In the genomic region with DNA sequence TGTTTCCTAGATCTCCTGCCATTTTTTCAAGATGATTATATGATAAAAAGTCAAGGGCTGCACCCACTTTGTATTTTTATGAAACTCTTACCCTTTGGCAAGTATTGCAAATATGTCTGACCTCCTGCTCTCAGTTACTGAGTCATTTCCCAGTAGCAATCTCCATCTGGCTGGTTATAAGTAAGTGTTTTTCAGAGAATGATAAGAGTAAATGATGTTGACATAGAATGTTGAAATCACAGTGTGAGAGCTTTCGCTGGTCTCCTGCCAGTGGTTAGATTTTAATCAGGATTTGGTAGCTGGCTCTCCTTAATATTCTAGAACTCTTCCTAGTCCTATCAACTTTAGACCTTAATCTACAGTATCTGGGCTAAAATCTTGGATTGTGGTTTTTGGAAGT, we compare ENCODE assay signal across 20 mouse cellular contexts. TPM values are rescaled to one million over a fixed set of nuclear protein-coding genes. Genes with fewer than 3 reads are reported as not detected.
DNase-seq lines count a peak whose midpoint lies in the region; ATAC-seq and TF ChIP-seq lines count a peak whose summit lies in the region.
"Had no signal": no experiment of that assay in that cellular context is flagged by ENCODE, and none has a peak within 500 bp of the region (broad histone marks: within the 10 kb centered on the region; RNA-seq: fewer than 3 reads in every experiment).

No protein-coding gene starts in this region.

- ATAC-seq in midbrain, postnatal 0 days (ENCODE audit: low FRiP score), result no peak
- ATAC-seq in forebrain, postnatal 0 days, result no peak
- ATAC-seq in frontal cortex, adult (ENCODE audit: low TSS enrichment), result no peak

- no peak overlapping the region for H3K27ac ChIP-seq in midbrain, postnatal 0 days (ENCODE audit: low read depth, low read length)
- no peak overlapping the region for H3K27ac ChIP-seq in forebrain, postnatal 0 days (ENCODE audit: low read depth, low read length)
- H3K27ac ChIP-seq: hindbrain, embryonic 10.5 days; liver, embryonic 15.5 days had no signal

- no peaks in the 10 kb centered on the region for H3K27me3 ChIP-seq in midbrain, postnatal 0 days (ENCODE audit: insufficient read depth, low read length)
- H3K27me3 ChIP-seq in forebrain, postnatal 0 days (ENCODE audit: insufficient read depth, low read length), result no peaks in the 10 kb centered on the region
- H3K27me3 ChIP-seq: liver, embryonic 15.5 days had no signal

- H3K4me2 ChIP-seq in midbrain, postnatal 0 days (ENCODE audit: low read depth, low read length, poor library complexity, severe bottlenecking), result no peak overlapping the region
- no peak overlapping the region for H3K4me2 ChIP-seq in forebrain, postnatal 0 days (ENCODE audit: low read depth)
- H3K4me2 ChIP-seq: liver, embryonic 15.5 days; midbrain, embryonic 11.5 days had no signal

- no peak for TF ChIP-seq CTCF in midbrain, postnatal 0 days (IDR thresholded peaks at IDR 0.05)
- TF ChIP-seq CTCF in forebrain, postnatal 0 days (IDR thresholded peaks at IDR 0.05; ENCODE audit: low read depth), result no peak

- no peaks in the 10 kb centered on the region for H3K36me3 ChIP-seq in midbrain, postnatal 0 days (ENCODE audit: insufficient read depth, low read length)
- H3K36me3 ChIP-seq in forebrain, postnatal 0 days (ENCODE audit: insufficient read depth), result no peaks in the 10 kb centered on the region
- H3K36me3 ChIP-seq: hindbrain, embryonic 10.5 days; liver, embryonic 15.5 days had no signal

- no peak overlapping the region for H3K4me3 ChIP-seq in midbrain, postnatal 0 days (ENCODE audit: low read depth, low read length)
- no peak overlapping the region for H3K4me3 ChIP-seq in forebrain, postnatal 0 days (ENCODE audit: low read depth, low read length)
- H3K4me3 ChIP-seq: hindbrain, embryonic 10.5 days; liver, embryonic 15.5 days had no signal

- 0 out of 2 replicates have a peak, but pooled peaks cover 5% of the 10 kb centered on the region for H3K9me3 ChIP-seq in midbrain, postnatal 0 days (ENCODE audit: low read length)
- H3K9me3 ChIP-seq in forebrain, postnatal 0 days (ENCODE audit: low read length), result peaks cover 1% of the 10 kb centered on the region; the same call in 1 of the 2 replicates
- H3K9me3 ChIP-seq: liver, embryonic 15.5 days had no signal

- H3K4me1 ChIP-seq in midbrain, postnatal 0 days (ENCODE audit: insufficient read depth, low read length), result no peaks in the 10 kb centered on the region
- H3K4me1 ChIP-seq in forebrain, postnatal 0 days (ENCODE audit: insufficient read depth), result no peaks in the 10 kb centered on the region
- H3K4me1 ChIP-seq: hindbrain, embryonic 10.5 days; liver, embryonic 15.5 days had no signal

- DNase-seq in adrenal gland, postnatal 10 days, result peak; percentile 24
- no peak for DNase-seq in adrenal gland, postnatal 4 days (ENCODE audit: low spot score in 2 of 2)
- DNase-seq in 416B (ENCODE audit: low read depth), result peak; percentile 81
- peak; percentile 37 for DNase-seq in gonadal fat pad, adult 2 months (ENCODE audit: low read depth)
- DNase-seq in lung, postnatal 10 days, result peak; percentile 41
- DNase-seq in midbrain, postnatal 0 days (ENCODE audit: low spot score), result no peak
- DNase-seq in forebrain, postnatal 0 days, result no peak
- DNase-seq: B cell, adult 2 months; cerebellum, postnatal 14 days; kidney, postnatal 10 days; layer of hippocampus, adult 9-11 months; thymus, postnatal 25 days had no signal

- 92% methylated on average over 1 of the region's 1 CpGs for WGBS in midbrain, postnatal 0 days
- WGBS in forebrain, postnatal 0 days, result 90% methylated on average over 1 of the region's 1 CpGs

- H3K9ac ChIP-seq in midbrain, postnatal 0 days (replicated peaks; ENCODE audit: low read length, poor library complexity, severe bottlenecking), result no peak overlapping the region
- no peak overlapping the region for H3K9ac ChIP-seq in forebrain, postnatal 0 days
- H3K9ac ChIP-seq: liver, embryonic 15.5 days had no signal

RNA-seq across cellular contexts. Expression of a gene that starts 20.0 kb away (rescaled TPM):
- under 1 TPM; 0.06 to 0.15 TPM for total RNA-seq in adrenal gland, postnatal 10 days (2021)
- total RNA-seq in adrenal gland, postnatal 4 days (2021), result 100 to 1,000 TPM in 1 of 2 experiments, under 1 TPM in 1; 0.06 to 107 TPM
- polyA plus RNA-seq in gonadal fat pad, adult 2 months (2012; rRNA removed), result 0.24 TPM in 1 of 2 replicates, not detected in the other
- 0.05 TPM in 1 of 2 replicates, not detected in the other for total RNA-seq in midbrain, postnatal 0 days (2014; rRNA removed)
- 0.14 and 0.16 TPM in 2 replicates for polyA plus RNA-seq in midbrain, postnatal 0 days (2015; fragmentation: Nextera tagmentation; extraction: Ambion mirVana)
- total RNA-seq in forebrain, postnatal 0 days (2014; rRNA removed), result not detected in 2 replicates
- polyA plus RNA-seq in forebrain, postnatal 0 days (2015; fragmentation: Nextera tagmentation; extraction: Ambion mirVana), result not detected in 2 replicates
- total RNA-seq: gastrocnemius, postnatal 4 days; left cerebral cortex, postnatal 36 days had no signal
- polyA plus RNA-seq: frontal cortex, adult 2 months; heart, embryonic 14.5 days; hindbrain, embryonic 10.5 days; midbrain, embryonic 11.5 days had no signal

Comparison
In these comparisons a context has a peak if more than half of its experiments do, and no peak if none do; other contexts are left out.
1. DNase-seq: peak in adrenal gland, postnatal 10 days (single experiment), 416B (single experiment), gonadal fat pad, adult 2 months (single experiment) and lung, postnatal 10 days (single experiment); none in adrenal gland, postnatal 4 days (0 of 2), midbrain, postnatal 0 days (single experiment) and forebrain, postnatal 0 days (single experiment).